Mouse (Mus musculus) lung, adult 2 months (tissue): ENCODE measurements around the gene Ugt1a9.

Experiments used
- CTCF ChIP-seq: fragments of 200-500 bp; IDR thresholded peaks from 2 replicates; pipeline ENCODE4 v1.5.1; 2011; ENCODE audit warnings: mild to moderate bottlenecking, low read length, control low read depth; ENCODE audit not compliant: insufficient read depth
- POLR2A ChIP-seq: fragments of 200-500 bp; IDR thresholded peaks from 2 replicates; pipeline ENCODE4 v1.6.1; 2011; ENCODE audit warnings: low read depth, mild to moderate bottlenecking, control low read depth, low read length, borderline replicate concordance; ENCODE audit errors: extremely low read depth

GRCm38 (mm10) chr1:88259643-88260024 is 189.0 kb downstream of the Ugt1a9 start:
- TF ChIP-seq CTCF (no peak), POLR2A (no peak)
